Mouse (Mus musculus) 3134 (cell line): Measurements from ENCODE around the gene Rpap3.
"Not testable (repeated sequence)": the region's sequence is repeated elsewhere in the genome, so short reads cannot be mapped to it uniquely, and the experiment has no call there.

Experiments used
- DNase-seq: peaks from one replicate; pipeline ENCODE4 v3.0.0-alpha.2; 2011; ENCODE audit warnings: low spot score; ENCODE audit not compliant: insufficient read length; ENCODE audit errors: extremely low read depth

Rpap3 gene

GRCm38 (mm10) chr15:97712546-97712945, 6.9 kb upstream of the Rpap3 start:
- no peak for DNase-seq

- no peak for DNase-seq
These were observed 5.3 kb upstream of the Rpap3 start for GRCm38 (mm10) chr15:97710906-97711305.

GRCm38 (mm10) chr15:97696616-97697015, 9.0 kb downstream of the Rpap3 start:
- DNase-seq, result no peak

GRCm38 (mm10) chr15:97693411-97693810, 12.2 kb downstream of the Rpap3 start:
- no peak for DNase-seq

GRCm38 (mm10) chr15:97684118-97684517, 21.5 kb downstream of the Rpap3 start:
- DNase-seq, result no peak

- DNase-seq, result no peak
These were observed 23.6 kb downstream of the Rpap3 start for GRCm38 (mm10) chr15:97682053-97682452.

GRCm38 (mm10) chr15:97679991-97680681, 25.5 kb downstream of the Rpap3 start:
- DNase-seq, result no peak

GRCm38 (mm10) chr15:97677341-97677740, 28.3 kb downstream of the Rpap3 start:
- DNase-seq, result no peak

- DNase-seq, result no peak
These were observed 29.7 kb downstream of the Rpap3 start for GRCm38 (mm10) chr15:97675927-97676326.

- no peak for DNase-seq
These were observed 31.2 kb downstream of the Rpap3 start for GRCm38 (mm10) chr15:97674423-97674822.

GRCm38 (mm10) chr15:97673256-97674000, 32.2 kb downstream of the Rpap3 start:
- no peak for DNase-seq

- DNase-seq, result no peak
These were observed 33.3 kb downstream of the Rpap3 start for GRCm38 (mm10) chr15:97672211-97672765.

GRCm38 (mm10) chr15:97670554-97670953, 35.1 kb downstream of the Rpap3 start:
- no peak for DNase-seq

- not testable (repeated sequence) for DNase-seq
These were observed 37.3 kb downstream of the Rpap3 start for GRCm38 (mm10) chr15:97668158-97668877.

GRCm38 (mm10) chr15:97667437-97667836, 38.2 kb downstream of the Rpap3 start:
- peak; percentile 27 for DNase-seq

- DNase-seq, result no peak
These were observed 39.2 kb downstream of the Rpap3 start for GRCm38 (mm10) chr15:97666457-97666770.

- DNase-seq, result no peak
These were observed 39.7 kb downstream of the Rpap3 start for GRCm38 (mm10) chr15:97665770-97666456.

GRCm38 (mm10) chr15:97664981-97665668, 40.5 kb downstream of the Rpap3 start:
- DNase-seq, result no peak

- DNase-seq, result peak; percentile 68
These were observed 41.7 kb downstream of the Rpap3 start for GRCm38 (mm10) chr15:97663750-97664406.

- no peak for DNase-seq
These were observed 46.9 kb downstream of the Rpap3 start for GRCm38 (mm10) chr15:97658755-97659116.
